Mouse (Mus musculus) adrenal gland, postnatal 10 days (tissue): Measurements from ENCODE around the gene Cib3. TPM values are rescaled to one million over a fixed set of nuclear protein-coding genes. Genes with fewer than 3 reads are reported as not detected.

ENCODE experiments used
- DNase-seq: peaks from one replicate; pipeline ENCODE4 v3.0.0; 2021; ENCODE audit warnings: mixed read lengths
- total RNA-seq, 2 experiments: library from RNA; stranded (reverse); gene quantifications; 2 replicates each; pipeline ENCODE4 v1.2.3; 2021

Cib3 gene
- total RNA-seq, 2 experiments from 2014 or later, result not detected

DNA sequence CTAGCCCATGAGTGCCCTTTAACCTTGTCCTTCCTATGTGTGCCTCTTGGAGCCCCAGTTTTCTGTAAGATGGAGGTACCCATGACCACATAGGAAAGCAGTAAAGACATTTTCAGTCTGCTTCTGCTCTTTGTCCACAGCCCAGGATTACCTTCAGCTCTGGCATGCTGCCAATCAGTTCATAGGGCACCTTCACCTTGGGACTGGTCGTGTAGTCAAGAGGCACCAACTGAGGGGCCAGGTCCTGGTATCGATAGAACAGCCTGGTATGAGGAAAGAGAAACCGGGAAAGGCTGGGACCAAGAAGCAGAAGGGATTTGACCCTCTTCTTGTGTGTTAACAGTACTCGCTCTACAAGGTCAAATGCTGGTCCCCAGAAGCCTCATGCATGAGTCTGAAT, 2.4 kb downstream of the Cib3 start:
- no peak for DNase-seq

DNA sequence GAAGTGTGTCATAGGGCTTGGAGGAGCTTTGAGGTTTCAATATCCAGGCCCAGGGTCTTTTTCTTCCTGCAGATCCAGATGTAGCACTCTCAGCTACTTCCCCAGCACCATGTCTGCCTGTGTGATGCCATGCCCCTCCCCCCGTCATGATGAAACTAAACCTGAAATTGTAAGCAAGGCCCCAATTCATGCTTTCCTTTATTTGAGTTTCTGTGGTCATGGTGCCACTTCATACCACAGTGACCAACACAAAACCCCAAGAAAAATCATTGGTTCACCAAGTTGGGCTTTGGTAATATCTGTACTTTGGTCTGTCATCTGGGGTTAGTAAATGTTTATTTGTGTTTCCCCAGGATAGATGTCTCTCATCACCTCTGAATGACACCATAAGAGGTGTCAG, 4.1 kb downstream of the Cib3 start:
- DNase-seq, result no peak

DNA sequence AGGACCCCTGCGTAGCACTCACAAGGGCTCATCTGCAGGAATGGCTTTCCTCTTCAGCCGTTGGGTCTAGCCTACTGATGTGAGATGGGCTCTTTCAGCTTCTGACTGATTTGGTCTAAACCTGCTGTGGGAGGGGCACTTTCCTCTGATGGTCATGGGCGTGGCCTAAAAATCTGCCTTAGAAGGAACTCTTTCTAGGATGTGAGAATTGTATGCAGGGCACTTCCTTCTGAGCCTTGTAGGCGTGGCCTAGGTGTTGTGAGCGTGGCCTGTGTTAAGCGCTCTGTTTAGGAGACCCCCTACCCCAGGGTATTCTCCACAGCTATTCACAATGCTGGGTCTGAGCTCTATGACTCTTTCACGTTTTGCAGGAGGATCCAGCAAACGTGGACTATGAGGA, 14.6 kb downstream of the Cib3 start:
- no peak for DNase-seq

GRCm38 (mm10) chr8:72192065-72192464, 20.6 kb downstream of the Cib3 start:
- DNase-seq, result no peak

- DNase-seq, result no peak
Observed at GRCm38 (mm10) chr8:72190215-72190539, 22.5 kb downstream of the Cib3 start.

DNA sequence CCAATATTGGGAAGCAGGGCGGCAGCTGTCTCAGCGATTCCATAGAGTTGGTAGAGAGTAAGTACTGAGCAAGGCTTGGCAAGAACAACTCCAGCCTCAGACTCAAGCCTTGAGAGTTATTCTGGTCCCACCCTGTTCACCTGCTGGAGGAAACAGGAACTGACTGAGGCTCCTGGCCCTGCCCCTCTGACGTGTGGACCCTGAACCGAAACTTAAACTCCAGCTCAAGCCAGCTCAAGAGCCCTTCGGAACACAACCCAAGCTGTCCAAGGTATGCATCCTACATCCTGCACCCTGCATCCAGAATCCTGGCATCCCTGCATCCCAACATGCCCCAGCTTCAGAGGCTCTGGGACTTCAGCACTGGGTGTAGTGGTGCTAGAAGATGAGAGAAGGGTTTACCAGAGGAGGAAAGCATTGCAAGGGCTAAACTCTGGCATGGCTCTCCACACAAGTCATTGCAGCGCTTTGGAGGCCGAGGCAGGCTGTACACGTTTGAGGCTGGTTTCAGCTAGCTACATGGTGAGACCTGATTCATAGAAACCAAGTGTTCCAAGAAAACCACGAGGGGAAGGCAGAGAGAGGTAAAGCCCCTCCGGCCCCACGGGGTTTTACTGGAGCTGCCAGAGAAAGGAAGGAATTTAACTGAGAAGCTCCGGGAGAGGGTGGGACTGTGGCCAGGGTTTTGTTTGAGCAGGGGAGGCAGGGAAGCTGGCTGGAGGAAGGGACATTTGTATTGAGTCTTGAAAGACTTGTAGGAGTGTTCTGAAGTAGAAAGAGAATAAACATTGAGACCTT, 23.0 kb downstream of the Cib3 start, which contains the start of gene Hsh2d:
Gene Hsh2d, plus strand, starts transcription at position 222 of the 798 bp plus-strand sequence.
- no peak for DNase-seq

DNA sequence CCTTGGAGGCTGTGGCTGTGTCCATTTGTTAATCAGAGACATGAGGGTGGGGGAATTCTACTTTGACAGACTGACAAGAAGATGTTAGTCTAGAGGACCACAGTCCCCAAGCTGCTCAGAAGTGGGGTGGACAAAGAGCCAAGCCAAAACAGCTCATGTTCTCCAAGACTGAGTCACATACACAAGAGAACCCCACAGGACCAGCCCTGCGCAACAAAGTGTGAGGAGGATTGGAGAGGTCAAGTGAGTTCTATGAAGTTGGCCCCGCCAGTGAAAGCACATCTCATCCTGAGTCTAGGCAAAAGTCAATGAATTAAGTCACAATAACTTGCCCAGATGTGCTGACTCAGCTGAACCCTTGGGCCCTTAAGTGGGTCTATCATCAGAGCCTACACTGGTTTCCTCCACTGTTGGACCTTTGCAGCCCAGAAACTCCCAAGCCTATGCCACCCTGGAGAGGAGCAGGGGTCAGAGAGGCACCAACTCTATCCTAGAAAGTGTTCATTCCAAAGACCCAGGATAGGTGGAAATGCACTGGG, 24.8 kb downstream of the Cib3 start:
- no peak for DNase-seq

DNA sequence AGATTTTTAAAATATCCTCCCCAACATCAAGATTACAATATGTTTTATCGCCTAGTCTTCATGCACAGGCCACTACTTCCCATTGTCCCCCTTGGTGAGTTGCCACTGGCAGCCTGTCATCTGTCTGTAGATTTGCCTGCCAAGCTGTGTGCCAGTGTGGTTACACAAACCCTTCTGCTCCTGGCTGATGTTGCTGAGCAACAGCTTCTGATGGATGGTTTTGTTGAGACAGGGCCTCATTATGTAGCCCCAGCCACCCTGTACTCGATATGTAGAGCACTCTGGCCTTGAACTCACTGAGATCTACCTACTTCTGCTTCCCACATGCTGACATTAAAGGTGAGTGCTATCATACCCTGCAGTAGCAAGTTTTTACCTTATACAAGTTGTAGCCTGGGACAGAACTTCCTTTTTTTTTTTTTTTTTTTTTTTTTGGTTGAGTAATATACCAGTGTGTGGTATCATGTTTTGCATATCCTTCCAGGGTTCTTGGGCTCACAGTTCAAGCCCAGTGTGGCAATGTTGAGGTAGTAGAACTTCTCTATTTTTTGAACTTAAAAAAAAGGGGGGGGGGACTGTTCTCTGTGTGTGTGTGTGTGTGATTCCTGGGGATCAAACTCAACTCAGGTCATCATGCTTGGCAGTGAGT, 29.0 kb downstream of the Cib3 start:
- peak; percentile 28 for DNase-seq

GRCm38 (mm10) chr8:72177346-72177925, 35.2 kb downstream of the Cib3 start:
- peak; percentile 86 for DNase-seq

- no peak for DNase-seq
Observed at GRCm38 (mm10) chr8:72169681-72170249, 42.9 kb downstream of the Cib3 start.

- no peak for DNase-seq
Observed at GRCm38 (mm10) chr8:72169098-72169668, 43.5 kb downstream of the Cib3 start.

DNA sequence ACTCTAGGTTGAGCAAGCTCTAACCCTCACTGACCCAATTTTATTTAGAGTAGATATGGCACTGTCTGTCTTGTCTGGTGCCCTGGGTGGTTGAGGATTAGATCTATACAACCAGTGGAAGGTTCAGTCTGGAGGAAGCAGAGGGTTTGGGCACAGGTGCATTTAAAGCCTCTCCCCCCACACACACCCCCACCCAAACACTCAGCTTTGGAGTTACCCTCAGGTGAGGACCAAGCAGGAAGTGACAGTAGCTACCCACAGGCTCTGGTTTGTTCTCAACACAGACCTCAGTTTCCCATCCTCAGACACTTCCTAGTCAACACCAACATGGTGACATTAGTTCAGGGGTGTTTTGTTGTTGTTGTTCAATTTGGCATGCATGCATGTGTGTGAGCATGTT, 49.8 kb downstream of the Cib3 start:
- DNase-seq, result no peak

DNA sequence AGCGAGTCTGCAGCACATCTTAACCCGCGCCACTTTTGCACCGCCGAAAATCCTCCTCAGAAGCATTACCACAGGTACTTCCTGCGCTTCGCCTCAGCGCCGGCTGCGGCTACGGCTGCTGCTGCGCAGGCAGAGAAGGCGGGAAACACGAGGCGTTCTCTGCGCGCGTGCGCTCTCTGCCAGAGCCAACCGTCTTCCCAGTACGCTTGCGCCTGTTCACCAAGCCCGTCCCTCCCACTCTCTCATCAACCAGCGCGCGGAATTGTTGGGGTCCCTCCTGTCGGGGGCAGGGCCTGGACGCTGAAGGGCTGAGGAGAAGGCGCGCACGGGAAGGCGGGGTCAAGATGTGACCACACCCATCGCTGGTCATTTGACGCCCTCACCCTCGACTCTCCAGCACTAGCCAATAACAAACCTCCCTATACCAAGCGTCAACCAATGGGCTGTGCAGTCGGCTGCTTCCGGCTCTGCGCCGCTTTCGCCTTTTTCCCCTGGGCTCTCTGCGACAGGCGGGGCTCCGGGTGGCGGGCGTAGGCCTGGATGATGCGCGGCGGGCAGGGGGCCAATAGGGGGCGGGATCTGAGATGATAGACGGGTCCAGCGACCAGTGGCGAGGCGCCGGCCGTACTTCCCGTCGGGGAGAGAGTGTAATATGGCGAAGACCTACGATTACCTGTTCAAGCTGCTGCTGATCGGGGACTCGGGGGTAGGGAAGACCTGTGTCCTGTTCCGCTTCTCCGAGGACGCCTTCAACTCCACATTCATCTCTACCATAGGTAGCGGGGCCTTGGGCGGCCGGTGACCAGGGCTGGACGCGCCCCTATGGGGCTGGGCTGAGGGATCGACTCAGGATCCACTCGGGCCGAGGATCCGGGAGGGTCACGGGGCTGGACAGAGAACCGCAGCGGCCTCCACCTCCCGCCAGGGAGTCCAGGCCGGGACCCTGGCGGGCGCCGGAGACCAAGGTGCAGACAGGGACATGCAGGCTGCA, 51.6 kb downstream of the Cib3 start, which contains the start of gene Rab8a:
Gene Rab8a, plus strand, starts transcription at position 494 of the 991 bp plus-strand sequence.
- peak; percentile 100 for DNase-seq

- DNase-seq, result no peak
Observed at GRCm38 (mm10) chr8:72160007-72160406, 52.6 kb downstream of the Cib3 start.

- peak; percentile 20 for DNase-seq
Observed at GRCm38 (mm10) chr8:72158726-72159125, 53.9 kb downstream of the Cib3 start.

GRCm38 (mm10) chr8:72158096-72158495, 54.5 kb downstream of the Cib3 start:
- DNase-seq, result no peak

Other genes starting within 250 kb of the Cib3 start
- gene Cyp4f18, start 203.2 kb downstream of the Cib3 start, total RNA-seq, result 1 to 10 TPM; 1.7 to 1.8 TPM
- gene Olfr372, start 171.6 kb downstream of the Cib3 start, total RNA-seq, result not detected
- gene Olfr373, start 129.7 kb downstream of the Cib3 start, total RNA-seq, result not detected
- not detected for gene Olfr374, start 105.8 kb downstream of the Cib3 start, total RNA-seq
- 100 to 1,000 TPM; 201 to 246 TPM for gene Tpm4, start 77.9 kb downstream of the Cib3 start, total RNA-seq
- gene Rab8a, start 51.6 kb downstream of the Cib3 start, total RNA-seq, result 10 to 100 TPM; 60.9 to 64.7 TPM
- gene Hsh2d, start 23.2 kb downstream of the Cib3 start, total RNA-seq, result under 1 TPM; 0.21 to 0.27 TPM
- gene Gm11034, start 799 bp upstream of the Cib3 start, total RNA-seq, result not detected
- 10 to 100 TPM; 43.8 to 46.8 TPM for gene Fam32a, start 6.9 kb upstream of the Cib3 start, total RNA-seq
- gene Ap1m1, start 27.2 kb upstream of the Cib3 start, total RNA-seq, result 10 to 100 TPM; 66.8 to 81.0 TPM
- gene Gm10282, start 92.4 kb upstream of the Cib3 start, total RNA-seq, result 10 to 100 TPM; 18.5 to 18.7 TPM
- gene Klf2, start 106.2 kb upstream of the Cib3 start, total RNA-seq, result 10 to 100 TPM; 48.0 to 99.9 TPM
- 10 to 100 TPM; 41.6 to 63.1 TPM for gene Eps15l1, start 208.6 kb upstream of the Cib3 start, total RNA-seq
- gene Calr3, start 231.0 kb upstream of the Cib3 start, total RNA-seq, result 1 to 10 TPM; 4.0 to 4.1 TPM
- 10 to 100 TPM in 1 of 2 experiments, 1 to 10 TPM in 1; 6.8 to 12.7 TPM for gene 1700030K09Rik, start 231.0 kb upstream of the Cib3 start, total RNA-seq